Mouse (Mus musculus) hematopoietic stem cell, adult 5-6 weeks (primary cell): Measurements from ENCODE around the gene Phc1. TPM values are rescaled to one million over a fixed set of nuclear protein-coding genes. Genes with fewer than 3 reads are reported as not detected.
"Not testable (repeated sequence)": the region's sequence is repeated elsewhere in the genome, so short reads cannot be mapped to it uniquely, and the experiment has no call there.

Source experiments
- ATAC-seq, 2 experiments: fragments of 125-278 bp in 1 of 2; replicated peaks in 1 of 2; 2 replicates each; pipeline ENCODE4 v1.8.0; 2016 to 2017; ENCODE audit warnings: inconsistent platforms in 2 of 2, mild to moderate bottlenecking in 2 of 2, moderate number of reproducible peaks in 2 of 2, low read depth in 1 of 2, moderate TSS enrichment in 1 of 2; ENCODE audit not compliant: low FRiP score in 2 of 2, poor library complexity in 2 of 2, severe bottlenecking in 2 of 2, insufficient read depth in 1 of 2, low TSS enrichment in 1 of 2
- total RNA-seq: library from RNA; stranded (forward); fragments of 172-1452, 232-1000 nt; gene quantifications from 2 replicates; pipeline ENCODE4 v1.2.3, GENCODE M21; 2017

The Phc1 gene
- 19.4 and 23.6 TPM in 2 replicates for total RNA-seq

DNA sequence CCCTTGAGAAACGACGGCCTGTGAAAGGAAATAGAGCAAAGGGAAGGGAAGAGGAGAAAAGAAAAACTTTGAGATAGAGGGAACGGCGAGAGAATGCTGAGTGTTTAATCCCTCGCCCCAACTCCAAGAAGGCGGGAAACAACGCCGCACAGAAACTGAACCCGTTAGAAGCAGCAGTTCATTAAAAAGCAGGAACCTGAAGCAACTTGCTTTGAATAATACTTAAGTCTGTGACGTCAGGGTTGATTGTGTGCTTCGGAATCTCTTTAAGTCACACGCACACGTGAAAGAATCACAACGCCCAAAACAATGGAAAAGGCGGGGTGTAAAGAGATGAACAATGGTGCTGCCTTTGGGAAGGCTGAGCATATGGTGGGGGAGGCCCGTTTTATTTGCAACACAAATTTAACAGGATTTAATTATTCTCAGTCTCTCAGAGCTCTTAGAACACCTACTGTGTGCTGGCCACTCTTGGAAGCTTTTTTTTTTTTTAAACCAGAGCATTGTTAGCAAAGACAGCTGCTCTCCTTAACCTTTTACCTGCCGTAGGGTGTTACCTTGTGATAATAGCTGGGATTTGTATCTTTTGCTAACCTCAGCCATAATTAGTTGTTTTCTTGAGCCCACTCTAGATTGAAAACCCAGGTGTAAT, at the start of gene Phc1:
TSS of gene Phc1 (minus strand) at position 213 of the 652 bp plus-strand sequence.
- peak; percentile 12 to 49 for ATAC-seq

DNA sequence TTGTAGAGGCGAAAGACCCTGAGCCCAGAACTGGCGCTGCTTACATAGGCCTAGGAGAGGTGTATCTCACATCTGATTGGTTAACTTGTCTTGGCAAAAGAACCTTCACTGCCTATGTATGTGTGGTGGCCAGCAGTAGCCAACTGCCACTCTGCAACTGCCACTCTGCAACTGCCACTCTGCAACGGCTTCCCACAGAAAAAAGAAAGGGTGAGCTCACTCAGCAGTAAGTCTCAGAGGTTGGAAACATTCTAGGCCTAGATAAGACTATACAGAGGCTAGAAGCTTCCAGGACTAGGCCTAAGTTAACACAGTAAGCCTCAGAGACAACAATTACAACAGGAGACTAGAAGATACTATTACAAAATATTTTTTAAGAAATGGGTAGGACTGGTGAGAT, 49.6 kb upstream of the Phc1 start:
- ATAC-seq, result not testable (repeated sequence)

DNA sequence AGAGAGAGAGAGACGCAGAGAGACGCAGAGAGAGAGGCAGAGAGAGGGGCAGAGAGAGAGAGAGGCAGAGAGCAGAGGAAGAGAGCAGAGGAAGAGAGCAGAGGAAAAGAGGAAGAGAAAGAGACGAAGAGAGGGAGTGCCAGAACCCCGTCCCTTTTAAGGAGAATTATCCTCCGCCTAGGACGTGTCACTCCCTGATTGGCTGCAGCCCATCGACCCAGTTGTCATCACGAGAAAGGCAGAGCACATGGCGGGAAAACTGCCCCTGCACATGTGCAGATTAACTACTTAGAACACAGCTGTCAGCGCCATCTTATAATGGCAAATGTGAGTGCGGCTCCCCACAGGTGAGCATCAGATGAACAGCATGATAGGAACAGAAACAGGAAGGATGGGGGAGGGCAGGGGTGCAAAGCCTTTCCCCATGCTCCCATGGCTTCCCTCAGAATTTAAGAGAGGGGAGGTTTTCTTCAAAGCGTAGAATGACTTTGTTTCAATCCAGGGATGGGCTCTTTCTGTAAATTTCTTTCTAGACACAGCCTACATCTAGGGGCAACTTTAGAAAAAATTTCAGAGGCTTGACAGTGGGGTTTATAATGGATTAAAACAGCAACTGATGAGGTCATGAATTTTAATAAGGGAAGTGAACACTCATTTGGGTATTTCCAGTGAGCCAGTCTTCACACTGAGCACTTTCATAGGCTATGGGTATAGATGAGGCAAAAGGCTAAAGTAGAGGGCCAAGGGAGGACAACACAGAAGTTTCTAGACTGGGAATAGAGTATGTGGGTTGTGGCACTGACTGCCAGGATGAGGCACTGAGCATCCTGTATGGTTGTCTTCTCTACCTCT, 47.0 kb upstream of the Phc1 start:
- ATAC-seq, result not testable (repeated sequence)

DNA sequence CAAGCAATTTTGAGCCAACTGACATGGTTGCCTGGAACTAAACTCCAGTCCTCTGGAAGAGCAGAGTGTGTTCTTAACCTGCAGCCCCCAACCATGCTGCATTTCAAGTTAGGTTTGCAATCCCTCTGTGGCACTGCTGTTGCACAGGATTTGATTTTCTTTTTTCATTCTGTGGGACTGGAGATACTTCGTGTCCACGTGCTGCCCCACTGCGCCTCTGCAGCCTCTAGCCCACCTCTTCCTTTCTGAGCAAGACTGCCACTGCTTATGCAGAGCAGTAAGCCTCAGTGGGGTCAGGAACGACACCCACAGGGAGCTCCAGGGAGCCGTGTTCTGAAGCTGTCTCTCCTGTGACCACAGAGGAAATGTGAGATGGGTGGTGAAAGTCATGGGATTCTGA, 45.4 kb upstream of the Phc1 start:
- ATAC-seq, result no peak

DNA sequence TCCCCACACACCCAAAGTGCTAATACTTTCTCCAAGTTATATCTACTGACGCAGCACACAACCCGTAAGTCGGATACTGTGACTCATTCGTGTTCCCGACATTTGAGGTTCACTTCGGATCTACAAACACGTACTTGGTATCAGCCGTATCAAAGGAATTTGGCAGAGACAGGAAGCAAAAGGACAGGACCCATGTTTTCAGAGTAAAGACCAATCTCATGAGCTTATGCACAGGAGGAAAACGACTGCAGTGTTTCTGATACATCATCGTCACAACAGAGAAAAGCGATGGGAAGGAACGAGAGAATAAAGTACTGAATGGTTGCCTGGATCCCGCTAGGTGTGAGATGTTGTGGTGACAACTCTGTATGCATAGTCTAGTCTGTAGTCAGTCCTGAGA, 44.5 kb upstream of the Phc1 start:
- ATAC-seq, result no peak

DNA sequence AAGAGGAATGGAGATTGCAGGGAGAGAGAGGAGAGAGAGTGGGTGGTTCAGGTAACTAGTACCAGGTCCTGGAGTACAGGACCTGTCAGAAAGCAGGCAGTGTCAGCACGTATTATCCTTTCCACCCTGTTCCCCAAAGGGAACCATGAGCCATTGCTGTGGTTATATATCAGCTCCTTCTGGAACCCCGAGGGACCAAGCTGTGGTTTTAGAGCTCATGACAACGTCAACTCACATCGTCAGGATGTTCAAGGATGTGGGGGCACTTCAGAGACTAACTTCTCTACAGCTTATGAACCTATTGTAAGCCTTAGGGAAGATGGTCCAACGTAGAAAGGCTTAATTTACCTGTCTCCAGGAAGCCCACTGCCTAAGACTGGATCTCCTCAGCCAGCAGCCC, 42.9 kb upstream of the Phc1 start:
- ATAC-seq, result no peak

DNA sequence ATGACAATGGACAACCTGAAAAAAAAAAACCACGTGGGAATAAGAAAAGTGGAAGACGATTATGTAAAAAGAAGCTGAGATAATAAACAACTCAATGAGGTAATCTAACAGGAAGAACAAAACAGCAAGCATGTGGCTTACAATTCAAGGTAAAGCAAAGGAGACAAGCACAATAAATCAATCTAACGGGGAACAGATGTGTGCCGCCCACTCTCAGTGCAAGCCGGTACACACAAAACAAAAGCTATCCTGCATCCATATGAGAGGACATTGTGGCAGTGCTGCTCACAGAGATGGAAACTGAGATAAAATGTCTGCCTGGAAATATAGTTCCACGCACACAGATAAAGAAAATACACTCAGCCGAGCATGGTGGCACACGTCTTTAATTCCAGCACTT, 41.7 kb upstream of the Phc1 start:
- no peak for ATAC-seq

DNA sequence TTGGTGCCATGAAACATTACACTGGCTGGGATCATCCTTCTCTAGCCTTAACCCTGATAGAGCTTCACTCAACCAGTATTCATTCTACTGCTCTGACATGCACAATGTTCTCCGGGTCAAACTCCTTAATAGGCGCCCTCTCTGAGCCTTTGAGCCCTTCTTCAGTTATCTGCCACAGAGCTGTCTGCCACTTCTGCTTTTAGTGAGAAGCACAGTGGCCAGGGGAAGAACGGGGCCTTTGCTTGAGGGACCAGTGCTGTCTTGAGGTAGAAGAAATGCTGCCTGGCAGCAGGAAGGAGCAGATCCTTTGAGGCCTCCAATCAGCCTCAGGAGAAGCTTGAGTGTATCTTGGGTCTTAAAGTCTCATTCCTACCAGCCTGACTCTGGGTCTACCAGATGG, 27.9 kb upstream of the Phc1 start:
- peak; percentile 78 to 85 for ATAC-seq

DNA sequence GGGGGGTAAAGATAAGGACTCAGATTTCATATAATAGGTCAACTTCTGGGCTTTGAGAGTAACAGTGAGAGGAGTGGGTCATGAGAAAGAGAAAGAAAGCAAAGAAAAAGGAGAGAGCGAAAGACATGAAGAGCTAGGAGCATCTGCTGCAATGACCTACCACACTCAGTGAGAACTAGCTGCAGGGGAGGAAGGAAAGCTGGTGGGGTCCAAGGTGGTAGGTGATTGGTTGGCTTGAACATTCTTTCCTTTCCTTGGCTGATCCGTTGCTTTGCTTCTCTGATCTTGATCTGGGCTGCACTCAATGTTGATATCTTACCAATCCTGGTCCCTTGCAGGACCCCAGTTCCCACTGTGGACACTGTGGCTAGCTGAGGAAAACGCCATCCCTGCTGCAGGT, 26.6 kb upstream of the Phc1 start:
- no peak for ATAC-seq

DNA sequence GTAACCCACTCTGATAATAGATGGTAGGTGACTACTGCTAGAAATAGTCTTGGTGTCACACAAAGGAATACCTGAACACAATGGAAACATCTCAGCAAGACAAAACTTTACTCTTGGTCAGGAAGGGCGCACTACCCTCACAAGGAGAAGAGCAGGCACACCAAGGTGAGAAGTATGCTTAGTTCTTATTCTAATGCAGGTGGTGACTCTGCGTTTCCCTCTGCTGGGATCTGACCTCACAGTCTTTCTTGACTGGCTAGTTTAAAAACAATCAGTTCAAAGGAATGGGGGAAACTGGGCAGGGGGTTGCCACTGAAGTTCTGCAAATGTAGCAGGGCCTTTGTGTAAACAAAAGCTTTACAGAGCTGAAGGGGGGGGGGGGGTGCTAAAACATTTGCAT, 25.9 kb upstream of the Phc1 start:
- no peak for ATAC-seq

DNA sequence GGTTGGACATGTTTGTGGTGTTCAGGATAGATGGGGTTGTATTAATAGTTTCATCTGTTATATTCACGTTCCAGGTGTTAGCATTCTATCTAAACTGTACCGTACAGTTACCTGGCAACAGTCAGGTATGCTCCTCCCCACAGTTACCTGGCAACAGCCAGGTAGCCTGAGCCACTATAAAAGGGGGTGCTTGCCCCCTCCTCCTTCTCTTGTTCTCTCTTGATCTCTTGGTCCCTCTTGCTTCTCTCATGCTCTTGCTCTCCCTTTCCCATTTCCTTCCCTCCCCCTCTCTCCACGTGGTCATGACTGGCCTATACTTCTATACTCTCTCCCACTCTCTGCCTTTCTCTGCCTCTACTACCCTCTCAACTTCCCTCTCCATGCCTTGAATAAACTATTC, 25.3 kb upstream of the Phc1 start:
- no peak for ATAC-seq

DNA sequence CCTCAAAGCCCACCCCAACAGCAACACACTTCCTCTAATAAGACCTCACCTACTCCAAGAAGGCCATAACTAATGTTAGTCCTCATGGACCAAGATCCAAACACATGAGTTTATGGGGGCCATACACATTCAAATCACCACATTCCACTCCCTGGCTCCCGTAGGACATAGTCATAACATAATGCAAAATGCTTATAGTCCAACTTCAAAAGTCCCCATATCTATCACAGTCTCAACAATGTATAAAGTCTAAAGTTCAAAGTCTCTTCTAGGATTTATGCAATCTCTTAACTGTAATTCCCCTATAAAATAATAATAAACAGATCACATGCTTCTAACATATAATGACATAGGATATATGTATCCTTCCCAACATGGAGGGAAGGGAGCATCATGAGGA, 16.7 kb upstream of the Phc1 start:
- ATAC-seq, result no peak

DNA sequence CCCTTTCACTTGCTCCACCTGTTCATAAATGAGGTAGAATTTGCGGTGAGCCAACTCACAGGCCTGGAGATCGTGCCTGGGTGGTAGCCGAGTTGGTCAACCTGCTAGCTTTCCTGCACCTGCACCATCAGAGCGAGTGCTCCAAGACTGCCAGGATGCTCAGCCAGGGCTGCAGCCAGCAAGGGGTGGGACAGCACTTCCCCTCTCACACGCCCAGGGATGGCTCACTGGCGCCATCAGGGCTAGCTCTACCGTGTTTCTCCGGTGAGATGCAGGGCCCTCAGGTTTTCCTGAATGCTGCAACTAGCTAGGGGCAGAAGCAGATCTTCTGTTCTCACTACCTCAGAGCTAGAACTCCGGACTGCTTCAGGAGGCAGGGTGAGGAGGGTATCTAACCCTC, 15.5 kb upstream of the Phc1 start:
- ATAC-seq, result no peak

DNA sequence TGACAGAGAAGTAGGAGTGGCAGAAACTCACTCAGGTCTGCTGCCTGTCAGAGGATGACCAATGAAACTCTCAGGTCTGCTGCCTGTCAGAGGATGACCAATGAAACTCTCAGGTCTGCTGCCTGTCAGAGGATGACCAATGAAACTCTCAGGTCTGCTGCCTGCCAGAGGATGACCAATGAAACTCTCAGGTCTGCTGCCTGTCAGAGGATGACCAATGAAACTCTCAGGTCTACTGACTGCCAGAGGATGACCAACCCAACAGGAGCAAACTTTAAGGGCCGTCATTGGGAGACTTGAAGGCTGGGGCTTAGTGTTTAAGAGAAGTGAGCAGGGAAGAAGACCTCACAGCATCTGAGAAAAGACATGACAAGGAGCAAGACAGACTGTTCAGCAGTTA, 7.0 kb upstream of the Phc1 start:
- not testable (repeated sequence) for ATAC-seq

DNA sequence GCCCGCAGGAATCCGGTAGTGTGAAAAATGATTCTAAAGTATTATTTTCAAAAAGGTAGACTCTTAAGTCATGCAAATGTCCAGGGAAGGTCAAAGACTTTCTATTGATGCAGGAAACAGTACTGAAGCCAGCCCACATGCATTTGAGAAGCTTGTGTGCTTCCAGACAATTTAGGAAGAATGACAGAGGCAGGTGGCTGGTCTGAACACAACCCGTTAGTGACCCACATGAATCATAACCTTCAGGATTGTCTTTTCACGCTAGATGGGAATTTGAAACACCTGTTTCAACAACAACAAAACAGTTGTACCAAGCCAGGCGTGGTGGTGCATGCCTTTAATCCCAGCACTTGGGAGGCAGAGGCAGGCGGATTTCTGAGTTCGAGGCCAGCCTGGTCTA, 6.0 kb upstream of the Phc1 start:
- ATAC-seq, result no peak

DNA sequence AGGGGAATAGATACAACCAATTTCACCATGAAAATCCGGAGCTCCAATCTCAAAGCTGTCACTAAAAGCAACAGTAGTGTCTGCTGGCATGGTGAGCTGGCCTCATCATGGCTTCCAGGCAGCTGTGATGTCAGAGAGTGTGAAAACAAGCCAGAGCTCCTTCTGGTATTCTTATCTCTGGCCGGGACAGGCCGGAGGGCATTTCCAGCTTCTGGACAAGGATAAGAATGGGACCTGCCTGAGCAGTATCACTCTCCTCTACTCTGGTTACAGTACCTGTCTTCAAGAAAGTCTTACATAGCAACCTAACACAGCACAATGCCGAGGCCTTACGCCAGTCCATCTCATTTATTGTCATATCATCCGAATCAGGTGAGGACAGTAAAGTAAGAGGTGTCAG, 5.4 kb upstream of the Phc1 start:
- no peak for ATAC-seq

DNA sequence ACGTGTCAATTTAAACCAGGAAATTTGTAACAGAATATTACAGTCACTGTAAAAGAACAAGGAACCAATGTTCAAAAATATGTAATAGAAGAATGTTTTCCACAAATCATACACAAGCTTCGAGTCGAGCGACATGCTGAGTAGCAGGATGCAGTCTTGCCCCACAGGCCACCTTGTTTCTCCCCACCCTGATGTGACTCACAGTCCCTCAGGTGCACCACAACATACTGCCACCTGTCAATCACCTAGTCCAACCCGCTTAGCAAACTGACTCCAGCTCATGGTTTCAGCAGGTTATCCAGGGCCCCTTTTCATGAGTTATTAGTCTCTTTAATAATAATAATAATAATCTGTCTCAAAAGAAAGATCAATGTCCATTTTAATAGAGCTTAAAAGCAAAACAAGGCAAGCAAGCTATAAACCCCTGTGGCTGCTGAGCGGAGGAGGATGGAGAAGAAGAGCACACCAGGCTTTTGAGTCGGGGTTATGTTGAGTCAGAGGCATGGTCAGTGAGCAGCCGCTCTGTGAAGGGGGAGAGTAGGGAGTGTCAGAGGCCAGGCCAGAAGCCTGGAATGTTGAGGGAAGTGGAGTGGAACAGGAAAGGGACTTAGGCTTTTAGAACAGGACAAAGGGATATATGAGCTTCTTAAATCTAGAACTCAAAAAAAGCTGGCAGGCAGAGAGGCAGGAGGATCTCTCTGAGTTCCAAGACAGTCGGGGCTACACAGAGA, 4.2 kb upstream of the Phc1 start:
- ATAC-seq, result no peak

DNA sequence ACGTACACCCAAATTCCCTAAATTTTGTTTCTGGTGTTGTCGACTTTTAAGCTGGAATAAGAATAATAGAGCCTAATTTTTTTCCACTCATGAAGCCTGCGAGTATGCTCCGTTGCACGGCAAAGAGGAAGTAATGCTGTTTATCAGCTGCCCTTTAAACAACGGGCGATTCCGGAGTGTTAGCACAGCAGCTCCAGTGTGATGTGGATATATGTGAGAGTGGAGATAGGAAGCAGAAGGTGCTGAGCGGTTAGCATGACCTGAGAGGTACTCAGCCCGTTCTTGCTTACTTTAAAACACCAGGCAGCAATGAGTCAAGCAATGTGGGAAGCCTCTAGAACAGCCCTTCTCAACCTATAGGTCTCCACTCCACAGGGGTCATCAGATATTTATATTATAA, 3.4 kb upstream of the Phc1 start:
- peak; percentile 73 to 74 for ATAC-seq
